Mouse (Mus musculus) neural tube, embryonic 15.5 days (tissue): ENCODE data around the gene Nln. TPM values are rescaled to one million over a fixed set of nuclear protein-coding genes. Genes with fewer than 3 reads are reported as not detected.

Experiments used
- ATAC-seq: fragments of 200-750 bp; cut with Nextera tagmentation; 2 replicates; pipeline ENCODE4 v1.8.0; 2017; ENCODE audit warnings: mild to moderate bottlenecking, moderate TSS enrichment, moderate library complexity; ENCODE audit not compliant: low FRiP score
- H3K27ac ChIP-seq: fragments of 300-500 bp; sonication (generic); replicated peaks from 2 replicates; pipeline ENCODE4 v1.5.1; 2015; ENCODE audit warnings: mild to moderate bottlenecking, inconsistent platforms
- H3K27me3 ChIP-seq: fragments of 300-500 bp; sonication (generic); replicated peaks from 2 replicates; pipeline ENCODE4 v1.6.1; 2015; ENCODE audit warnings: inconsistent platforms
- H3K36me3 ChIP-seq: fragments of 300-500 bp; sonication (generic); 2 replicates; pipeline ENCODE4 v1.6.1; 2015; ENCODE audit warnings: inconsistent platforms
- H3K4me1 ChIP-seq: fragments of 300-500 bp; sonication (generic); 2 replicates; pipeline ENCODE4 v1.6.1; 2015; ENCODE audit warnings: inconsistent platforms
- H3K4me2 ChIP-seq: fragments of 300-500 bp; sonication (generic); 2 replicates; pipeline ENCODE4 v1.6.1; 2015; ENCODE audit warnings: inconsistent platforms, mild to moderate bottlenecking, moderate library complexity
- H3K4me3 ChIP-seq: fragments of 300-500 bp; sonication (generic); replicated peaks from 2 replicates; pipeline ENCODE4 v1.5.1; 2015; ENCODE audit warnings: mild to moderate bottlenecking, inconsistent platforms
- H3K9ac ChIP-seq: fragments of 300-500 bp; sonication (generic); replicated peaks from 2 replicates; pipeline ENCODE4 v1.6.1; 2015; ENCODE audit warnings: mild to moderate bottlenecking, inconsistent platforms
- H3K9me3 ChIP-seq: fragments of 300-500 bp; sonication (generic); replicated peaks from 2 replicates; pipeline ENCODE4 v1.6.1; 2016; ENCODE audit warnings: inconsistent platforms
- WGBS: fragments of 180-500 bp; shearing (Covaris S2); methylation state at CpG from one replicate; pipeline ENCODE4 v1.1.7; 2015; ENCODE audit warnings: mixed read lengths; 5-methylcytosine and 5-hydroxymethylcytosine counted together
- polyA plus RNA-seq: library from polyadenylated mRNA; unstranded; fragments of >200 nt; fragmentation: Nextera tagmentation; extraction: Ambion mirVana; gene quantifications from 2 replicates; pipeline ENCODE4 v1.2.1, GENCODE M21; 2015

The Nln gene
- polyA plus RNA-seq, 1 experiment from 2014 or later: 56.5 TPM

DNA sequence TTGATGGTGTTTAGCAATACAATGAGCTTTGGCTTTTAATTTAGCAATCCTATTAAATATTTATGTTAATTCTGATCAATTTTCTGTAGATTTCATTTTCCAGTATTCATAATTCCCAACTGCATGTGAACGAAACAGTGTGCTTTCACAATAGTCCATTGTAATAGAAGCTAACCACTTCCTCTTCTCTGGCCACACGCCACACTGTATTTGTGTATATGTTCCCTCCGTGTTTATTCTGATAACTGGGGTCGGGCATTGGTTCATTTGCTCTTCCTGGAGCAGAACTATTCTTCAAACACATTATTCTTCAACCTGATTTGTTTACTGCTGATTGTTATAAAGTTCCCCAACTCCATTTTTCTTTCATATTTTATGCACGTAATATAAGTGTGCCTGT is 135.4 kb downstream of the Nln start:
- Histone ChIP-seq H3K4me2 (no peak overlapping the region), H3K36me3 (no peaks in the 10 kb centered on the region), H3K27me3 (no peaks in the 10 kb centered on the region), H3K4me3 (no peak overlapping the region), H3K4me1 (0 out of 2 replicates have a peak, but pooled peaks cover 5% of the 10 kb centered on the region), H3K27ac (no peak overlapping the region), H3K9ac (no peak overlapping the region), H3K9me3 (no peaks in the 10 kb centered on the region)
- WGBS: 80% methylated on average over 5 of the region's 5 CpGs
- ATAC-seq: no peak

Other genes starting within 250 kb of the Nln start
- 6.4 and 9.7 TPM in 2 replicates for gene Erbin, start 189.1 kb downstream of the Nln start, polyA plus RNA-seq
- 28.6 and 34.5 TPM in 2 replicates for gene Sgtb, start 127 bp upstream of the Nln start, polyA plus RNA-seq
- gene Trappc13, start 68.9 kb upstream of the Nln start, polyA plus RNA-seq: 61.6 and 61.7 TPM in 2 replicates
- 30.7 and 30.8 TPM in 2 replicates for gene Trim23, start 69.2 kb upstream of the Nln start, polyA plus RNA-seq
- 10.6 and 22.3 TPM in 2 replicates for gene Cenpk, start 119.0 kb upstream of the Nln start, polyA plus RNA-seq
- 6.8 and 8.6 TPM in 2 replicates for gene Ppwd1, start 119.2 kb upstream of the Nln start, polyA plus RNA-seq
- gene Adamts6, start 178.2 kb upstream of the Nln start, polyA plus RNA-seq: 0.96 and 1.1 TPM in 2 replicates